Mouse (Mus musculus) forebrain, postnatal 0 days (tissue): Measurements from ENCODE around the gene Hoxa7. TPM values are rescaled to one million over a fixed set of nuclear protein-coding genes. Genes with fewer than 3 reads are reported as not detected.

Source experiments
- ATAC-seq: fragments of 200-750 bp; cut with Nextera tagmentation; 2 replicates; pipeline ENCODE4 v1.8.0; 2017; ENCODE audit warnings: mild to moderate bottlenecking, moderate library complexity
- DNase-seq: peaks from one replicate; pipeline ENCODE4 v3.0.0-alpha.2; 2015
- H3K27ac ChIP-seq: fragments of 300-500 bp; sonication (generic); 2 replicates; pipeline ENCODE4 v1.5.1; 2014; ENCODE audit warnings: low read depth, mild to moderate bottlenecking, antibody characterized with exemption, low read length, moderate library complexity, mixed read lengths
- H3K27me3 ChIP-seq: fragments of 300-500 bp; sonication (generic); 2 replicates; pipeline ENCODE4 v1.6.1; 2014; ENCODE audit warnings: mild to moderate bottlenecking, low read length, mixed read lengths; ENCODE audit not compliant: insufficient read depth
- H3K36me3 ChIP-seq: fragments of 300-500 bp; sonication (generic); 2 replicates; pipeline ENCODE4 v1.6.1; 2014; ENCODE audit warnings: mild to moderate bottlenecking, moderate library complexity; ENCODE audit not compliant: insufficient read depth
- H3K4me1 ChIP-seq: fragments of 300-500 bp; sonication (generic); 2 replicates; pipeline ENCODE4 v1.6.1; 2014; ENCODE audit warnings: antibody characterized with exemption; ENCODE audit not compliant: insufficient read depth
- H3K4me2 ChIP-seq: fragments of 300-500 bp; sonication (generic); 2 replicates; pipeline ENCODE4 v1.6.1; 2014; ENCODE audit warnings: low read depth, mild to moderate bottlenecking, moderate library complexity
- H3K4me3 ChIP-seq: fragments of 300-500 bp; sonication (generic); 2 replicates; pipeline ENCODE4 v1.5.1; 2014; ENCODE audit warnings: low read depth, low read length, mixed read lengths
- H3K9ac ChIP-seq: fragments of 300-500 bp; sonication (generic); 2 replicates; pipeline ENCODE4 v1.6.1; 2014; ENCODE audit warnings: mild to moderate bottlenecking
- H3K9me3 ChIP-seq: fragments of 300-500 bp; sonication (generic); 2 replicates; pipeline ENCODE4 v1.6.1; 2016; ENCODE audit warnings: low read length
- CTCF ChIP-seq: sonication (generic); IDR thresholded peaks from 2 replicates; pipeline ENCODE4 v1.5.1; 2016; ENCODE audit warnings: antibody characterized with exemption, control low read depth, low read depth
- WGBS: fragments of 180-500 bp; shearing (Covaris S2); extraction: QIAGEN DNeasy Blood & Tissue Kit; methylation state at CpG from one replicate; pipeline ENCODE4 v1.1.7; 2014; 5-methylcytosine and 5-hydroxymethylcytosine counted together
- polyA plus RNA-seq: library from polyadenylated mRNA; unstranded; fragments of >200 nt; fragmentation: Nextera tagmentation; extraction: Ambion mirVana; gene quantifications from 2 replicates; pipeline ENCODE4 v1.2.1, GENCODE M21; 2015
- total RNA-seq: library from RNA; depleted of rRNA; stranded (reverse); fragments of >200 nt; gene quantifications from 2 replicates; pipeline ENCODE4 v1.2.3, GENCODE M21; 2014

Gene Hoxa7
- total and polyA plus RNA-seq, 2 experiments from 2014 or later, result not detected

DNA sequence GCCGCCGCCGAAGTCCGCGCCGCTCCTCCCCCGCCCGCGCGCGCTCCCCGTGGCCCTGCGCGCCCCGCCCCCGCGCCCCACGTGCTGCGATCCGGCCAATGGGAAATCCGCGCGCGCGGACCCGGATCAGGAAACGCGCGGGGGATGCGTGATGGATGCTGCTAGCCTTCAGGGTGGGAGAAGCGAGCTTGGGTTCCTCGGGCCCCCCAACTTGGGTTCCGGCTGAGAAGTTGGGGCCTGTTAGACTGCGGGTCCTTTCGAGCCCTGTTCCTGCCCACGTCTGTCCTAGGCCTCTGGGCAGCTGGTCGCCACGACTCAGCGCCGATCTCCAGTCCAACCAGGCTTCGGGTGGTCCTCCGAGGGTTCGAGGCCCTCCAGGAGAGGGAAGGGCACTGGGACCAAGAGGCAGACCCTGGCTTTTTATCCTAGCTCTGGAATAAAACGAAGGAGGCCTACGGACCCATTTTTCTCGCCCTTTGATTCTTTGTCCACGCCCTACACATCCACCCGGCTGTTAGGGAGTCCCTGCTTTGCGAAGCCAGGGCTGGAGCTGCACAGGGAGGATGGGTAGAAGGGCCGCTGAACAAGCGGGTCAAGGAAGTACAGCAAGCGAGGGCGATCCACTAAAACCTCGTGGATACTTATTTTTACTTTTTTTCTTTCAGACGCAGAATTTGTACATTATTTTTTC, 29.6 kb downstream of the Hoxa7 start:
- H3K36me3 ChIP-seq, result no peaks in the 10 kb centered on the region
- 3% methylated on average over 44 of the region's 55 CpGs for WGBS
- DNase-seq (no peak), ATAC-seq (peak; percentile 36)
- H3K27ac ChIP-seq, result no peak overlapping the region
- H3K4me1 ChIP-seq, result no peaks in the 10 kb centered on the region
- peak overlapping the region; percentile 27 for H3K4me3 ChIP-seq
- H3K9ac ChIP-seq, result no peak overlapping the region
- H3K4me2 ChIP-seq, result peak overlapping the region; percentile 48
- TF ChIP-seq CTCF, result no peak
- peaks cover 99% of the 10 kb centered on the region for H3K27me3 ChIP-seq
- H3K9me3 ChIP-seq, result no peaks in the 10 kb centered on the region

GRCm38 (mm10) chr6:52190906-52191810, 30.5 kb downstream of the Hoxa7 start, which contains the start of gene Hoxa4:
TSS of gene Hoxa4 (minus strand) at chr6:52191753.
- Histone ChIP-seq H3K27me3 (peaks cover 99% of the 10 kb centered on the region), H3K4me2 (peak within 1 kb of the TSS; percentile 48), H3K27ac (no peak within 1 kb of the TSS), H3K9ac (no peak within 1 kb of the TSS), H3K36me3 (no peaks in the 10 kb centered on the region), H3K4me3 (peak within 1 kb of the TSS; percentile 27), H3K4me1 (no peaks in the 10 kb centered on the region), H3K9me3 (no peaks in the 10 kb centered on the region)
- no peak for ATAC-seq
- DNase-seq, result no peak
- TF ChIP-seq CTCF, result no peak
- 2% methylated on average over 62 of the region's 102 CpGs for WGBS

- H3K9me3 ChIP-seq, result no peaks in the 10 kb centered on the region
- under 1% methylated on average over 23 of the region's 23 CpGs for WGBS
- DNase-seq (no peak), ATAC-seq (no peak)
- TF ChIP-seq CTCF, result no peak
- no peak overlapping the region for H3K4me2 ChIP-seq
- no peak overlapping the region for H3K4me3 ChIP-seq
- peaks cover 99% of the 10 kb centered on the region for H3K27me3 ChIP-seq
- H3K36me3 ChIP-seq, result no peaks in the 10 kb centered on the region
- H3K4me1 ChIP-seq, result no peaks in the 10 kb centered on the region
- H3K27ac ChIP-seq, result no peak overlapping the region
- H3K9ac ChIP-seq, result no peak overlapping the region
These were observed 31.2 kb downstream of the Hoxa7 start for GRCm38 (mm10) chr6:52190410-52190809.

GRCm38 (mm10) chr6:52189909-52190308, 31.7 kb downstream of the Hoxa7 start:
- no peak overlapping the region for H3K4me3 ChIP-seq
- TF ChIP-seq CTCF, result no peak
- H3K9me3 ChIP-seq, result no peaks in the 10 kb centered on the region
- peaks cover 99% of the 10 kb centered on the region for H3K27me3 ChIP-seq
- no peaks in the 10 kb centered on the region for H3K4me1 ChIP-seq
- no peak overlapping the region for H3K9ac ChIP-seq
- ATAC-seq (no peak), DNase-seq (no peak)
- no peak overlapping the region for H3K4me2 ChIP-seq
- no peaks in the 10 kb centered on the region for H3K36me3 ChIP-seq
- no peak overlapping the region for H3K27ac ChIP-seq
- 3% methylated on average over 8 of the region's 8 CpGs for WGBS

DNA sequence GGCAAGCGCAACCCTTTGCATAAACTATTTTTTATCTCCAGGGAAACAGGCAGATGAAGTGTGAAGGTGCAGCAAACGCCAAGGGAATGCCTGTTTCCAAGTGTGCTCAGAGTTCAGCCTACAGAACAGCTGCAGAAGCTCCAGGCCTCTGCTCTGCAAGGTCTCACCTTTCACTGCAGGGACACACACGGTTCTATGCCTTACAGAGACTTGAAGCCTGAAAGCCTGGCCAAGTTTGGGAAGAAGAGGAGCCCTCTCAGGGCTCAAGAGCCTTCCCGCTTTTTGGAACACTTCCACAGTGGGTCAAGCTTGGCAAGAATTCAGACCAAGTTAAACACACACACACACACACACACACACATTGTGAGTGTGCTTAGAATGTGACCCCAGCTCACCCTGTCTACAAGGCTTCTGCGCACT, 32.5 kb downstream of the Hoxa7 start:
- Histone ChIP-seq H3K4me2 (no peak overlapping the region), H3K27me3 (peaks cover 99% of the 10 kb centered on the region), H3K9ac (no peak overlapping the region), H3K9me3 (no peaks in the 10 kb centered on the region), H3K4me3 (no peak overlapping the region), H3K4me1 (no peaks in the 10 kb centered on the region), H3K36me3 (no peaks in the 10 kb centered on the region), H3K27ac (no peak overlapping the region)
- TF ChIP-seq CTCF, result no peak
- DNase-seq (no peak), ATAC-seq (no peak)
- 5% methylated on average over 5 of the region's 5 CpGs for WGBS

DNA sequence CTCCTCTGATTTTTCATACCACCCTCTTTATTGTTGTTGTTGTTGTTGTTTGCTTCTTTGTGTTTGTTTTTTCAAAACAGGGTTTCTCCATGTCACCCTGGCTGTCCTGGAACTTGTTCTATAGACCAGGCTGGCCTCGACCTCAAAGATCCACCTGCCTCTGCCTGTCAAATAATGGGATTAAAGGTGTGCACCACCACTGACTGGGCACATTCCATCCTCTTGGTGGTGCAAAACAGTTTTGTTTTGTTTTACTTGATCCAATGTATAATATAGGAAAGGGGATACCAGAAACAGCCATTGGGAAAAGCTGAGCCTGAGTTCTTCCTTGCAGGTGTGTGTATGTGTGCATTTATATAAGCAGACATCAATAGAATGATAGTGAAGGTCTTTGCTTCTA, 35.2 kb downstream of the Hoxa7 start:
- ATAC-seq, result no peak
- 5% methylated on average over 1 of the region's 1 CpGs for WGBS
- no peak overlapping the region for H3K27ac ChIP-seq

GRCm38 (mm10) chr6:52185834-52186233, 35.8 kb downstream of the Hoxa7 start:
- Histone ChIP-seq H3K36me3 (no peaks in the 10 kb centered on the region), H3K4me2 (no peak overlapping the region), H3K9ac (no peak overlapping the region), H3K9me3 (no peaks in the 10 kb centered on the region), H3K4me3 (no peak overlapping the region), H3K27me3 (peaks cover 100% of the 10 kb centered on the region), H3K4me1 (no peaks in the 10 kb centered on the region), H3K27ac (no peak overlapping the region)
- ATAC-seq (no peak), DNase-seq (no peak)
- WGBS, result 11% methylated on average over 3 of the region's 3 CpGs
- TF ChIP-seq CTCF, result no peak

More for the DNA sequence above, 35.2 kb downstream of the Hoxa7 start:
- H3K4me3 ChIP-seq, result no peak overlapping the region
- no peak for DNase-seq
- H3K27me3 ChIP-seq, result peaks cover 100% of the 10 kb centered on the region
- H3K36me3 ChIP-seq, result no peaks in the 10 kb centered on the region
- no peaks in the 10 kb centered on the region for H3K9me3 ChIP-seq
- H3K4me1 ChIP-seq, result no peaks in the 10 kb centered on the region
- TF ChIP-seq CTCF, result no peak
- H3K4me2 ChIP-seq, result no peak overlapping the region
- H3K9ac ChIP-seq, result no peak overlapping the region
